Mouse (Mus musculus) kidney, embryonic 14.5 days (tissue): ENCODE measurements around the gene Afdn. TPM values are rescaled to one million over a fixed set of nuclear protein-coding genes. Genes with fewer than 3 reads are reported as not detected.
"Not testable (repeated sequence)": the region's sequence is repeated elsewhere in the genome, so short reads cannot be mapped to it uniquely, and the experiment has no call there.

Source experiments
- ATAC-seq: fragments of 200-750 bp; cut with Nextera tagmentation; 2 replicates; pipeline ENCODE4 v1.8.0; 2017; ENCODE audit warnings: moderate number of reproducible peaks, mild to moderate bottlenecking, moderate TSS enrichment, moderate library complexity; ENCODE audit not compliant: low FRiP score, low TSS enrichment
- H3K27ac ChIP-seq: fragments of 300-500 bp; sonication (generic); 2 replicates; pipeline ENCODE4 v1.5.1; 2014; ENCODE audit warnings: low read depth, mild to moderate bottlenecking, low read length, moderate library complexity, mixed read lengths
- H3K27me3 ChIP-seq: fragments of 300-500 bp; sonication (generic); 2 replicates; pipeline ENCODE4 v1.6.1; 2014; ENCODE audit warnings: mild to moderate bottlenecking, low read length; ENCODE audit not compliant: control insufficient read depth, insufficient read depth
- H3K36me3 ChIP-seq: fragments of 300-500 bp; sonication (generic); 2 replicates; pipeline ENCODE4 v1.6.1; 2014; ENCODE audit warnings: low read length, mixed read lengths; ENCODE audit not compliant: control insufficient read depth, insufficient read depth
- H3K4me1 ChIP-seq: fragments of 300-500 bp; sonication (generic); 2 replicates; pipeline ENCODE4 v1.6.1; 2014; ENCODE audit warnings: low read length, mixed read lengths; ENCODE audit not compliant: control insufficient read depth, insufficient read depth
- H3K4me2 ChIP-seq: fragments of 300-500 bp; sonication (generic); replicated peaks from 2 replicates; pipeline ENCODE4 v1.6.1; 2014; ENCODE audit warnings: low read depth, mild to moderate bottlenecking, low read length
- H3K4me3 ChIP-seq: fragments of 300-500 bp; sonication (generic); 2 replicates; pipeline ENCODE4 v1.5.1; 2014; ENCODE audit warnings: mild to moderate bottlenecking, low read length
- H3K9ac ChIP-seq: fragments of 300-500 bp; sonication (generic); 2 replicates; pipeline ENCODE4 v1.6.1; 2014; ENCODE audit warnings: low read depth, mild to moderate bottlenecking, low read length, moderate library complexity
- H3K9me3 ChIP-seq: fragments of 300-500 bp; sonication (generic); 2 replicates; pipeline ENCODE4 v1.6.1; 2016; ENCODE audit warnings: low read length; ENCODE audit not compliant: control insufficient read depth
- WGBS: fragments of 180-500 bp; shearing (Covaris S2); extraction: QIAGEN DNeasy Blood & Tissue Kit; methylation state at CpG from one replicate; pipeline ENCODE4 v1.1.7; 2014; 5-methylcytosine and 5-hydroxymethylcytosine counted together
- polyA plus RNA-seq: library from polyadenylated mRNA; unstranded; fragments of >200 nt; fragmentation: Nextera tagmentation; extraction: Ambion mirVana; gene quantifications from 2 replicates; pipeline ENCODE4 v1.2.1, GENCODE M21; 2014

Gene Afdn
- polyA plus RNA-seq, 1 experiment from 2014 or later: 96.7 TPM

DNA sequence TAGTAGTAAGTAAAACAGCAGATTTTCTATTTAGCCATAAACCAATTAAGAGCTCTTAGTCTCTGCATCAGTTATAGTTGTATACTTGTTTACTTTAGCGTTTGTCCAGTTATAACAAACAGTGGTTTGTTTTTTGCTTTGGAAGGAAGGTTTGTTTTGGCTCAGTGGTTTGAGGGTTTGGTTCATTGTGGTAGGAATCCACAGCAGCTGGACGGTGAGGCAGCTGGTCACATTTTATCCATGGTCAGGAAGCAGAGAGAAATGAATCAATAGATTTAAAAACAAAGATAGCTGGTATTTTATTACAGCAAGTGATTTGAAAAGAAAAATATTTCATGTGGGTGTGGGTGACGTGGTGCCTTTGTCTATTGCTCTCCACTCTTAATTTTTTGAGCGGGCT lies 59.0 kb downstream of the Afdn start:
- H3K4me1 ChIP-seq: no peaks in the 10 kb centered on the region
- H3K9me3 ChIP-seq: no peaks in the 10 kb centered on the region
- H3K9ac ChIP-seq: no peak overlapping the region
- WGBS: 90% methylated on average over 4 of the region's 4 CpGs
- peaks cover 6% of the 10 kb centered on the region; the same call in 1 of the 2 replicates for H3K36me3 ChIP-seq
- H3K4me2 ChIP-seq: no peak overlapping the region
- no peak overlapping the region for H3K27ac ChIP-seq
- H3K4me3 ChIP-seq: no peak overlapping the region
- H3K27me3 ChIP-seq: no peaks in the 10 kb centered on the region
- ATAC-seq: no peak

DNA sequence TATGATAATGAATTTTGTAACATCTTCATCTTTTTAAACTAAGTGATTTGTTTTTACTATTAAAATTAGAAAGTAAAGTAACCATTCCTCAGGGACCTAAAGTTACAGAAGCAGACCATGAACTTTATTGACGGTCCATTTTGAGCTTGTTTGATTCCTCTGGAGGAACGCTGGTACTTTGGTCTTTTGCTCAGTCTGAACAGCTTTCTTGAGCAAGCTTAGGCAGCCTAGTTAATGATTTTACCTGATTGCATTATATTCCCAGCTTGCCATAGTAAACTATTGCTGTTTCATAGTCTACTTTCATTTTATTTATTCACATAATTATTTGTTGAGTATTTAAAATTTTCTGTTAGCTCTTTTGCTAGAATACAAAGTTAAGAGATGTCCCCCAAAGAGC lies 60.3 kb downstream of the Afdn start:
- no peak overlapping the region for H3K9ac ChIP-seq
- 94% methylated on average over 2 of the region's 2 CpGs for WGBS
- no peaks in the 10 kb centered on the region for H3K4me1 ChIP-seq
- H3K27ac ChIP-seq: no peak overlapping the region
- no peaks in the 10 kb centered on the region for H3K27me3 ChIP-seq
- no peaks in the 10 kb centered on the region for H3K9me3 ChIP-seq
- H3K4me3 ChIP-seq: no peak overlapping the region
- ATAC-seq: no peak
- peaks cover 15% of the 10 kb centered on the region for H3K36me3 ChIP-seq
- H3K4me2 ChIP-seq: no peak overlapping the region

DNA sequence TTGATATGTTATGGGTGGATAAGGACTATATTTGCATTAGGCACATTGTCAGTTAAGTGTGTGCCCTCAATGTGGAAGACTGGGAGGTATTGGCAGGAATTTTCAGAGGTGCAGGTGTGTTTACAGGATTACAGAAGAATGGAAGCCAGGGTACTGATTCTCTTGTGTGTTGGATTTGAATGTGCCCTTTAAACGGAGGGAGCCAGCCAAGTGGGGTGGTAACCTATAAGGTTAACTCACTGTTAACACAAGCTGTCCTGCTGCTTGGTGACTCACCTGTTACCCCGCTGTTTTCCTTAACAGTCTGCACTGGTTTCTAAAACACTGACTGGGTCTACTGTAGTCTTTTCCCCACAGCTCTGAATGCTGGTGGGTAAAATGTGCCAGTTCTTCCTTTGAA lies 65.1 kb downstream of the Afdn start:
- 85% methylated on average over 2 of the region's 2 CpGs for WGBS
- Histone ChIP-seq H3K4me2 (no peak overlapping the region), H3K36me3 (peaks cover 20% of the 10 kb centered on the region), H3K4me3 (no peak overlapping the region), H3K9me3 (no peaks in the 10 kb centered on the region), H3K4me1 (no peaks in the 10 kb centered on the region), H3K27me3 (no peaks in the 10 kb centered on the region), H3K27ac (no peak overlapping the region), H3K9ac (no peak overlapping the region)
- no peak for ATAC-seq

DNA sequence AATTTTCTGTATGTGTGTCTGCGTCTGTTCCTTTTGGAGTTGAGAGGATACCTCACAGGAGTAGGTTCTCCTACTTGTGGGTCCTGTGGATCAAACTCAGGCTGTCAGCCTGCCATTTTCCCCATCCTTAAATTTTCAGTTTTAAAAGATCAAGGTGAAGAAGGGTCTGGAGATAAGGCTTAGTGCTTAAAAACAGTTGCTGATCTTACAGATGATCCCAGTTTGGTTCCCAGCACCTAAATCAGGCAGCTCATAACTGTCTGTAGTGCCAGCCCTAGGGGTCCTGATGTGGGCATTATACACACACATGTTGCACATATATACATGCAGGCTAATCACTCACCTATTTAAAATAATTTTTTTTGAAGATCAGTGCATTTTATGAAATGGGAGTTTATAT lies 69.9 kb downstream of the Afdn start:
- no peaks in the 10 kb centered on the region for H3K9me3 ChIP-seq
- no peaks in the 10 kb centered on the region for H3K27me3 ChIP-seq
- no peak overlapping the region for H3K9ac ChIP-seq
- no peak overlapping the region for H3K4me3 ChIP-seq
- no peak overlapping the region for H3K4me2 ChIP-seq
- WGBS: 100% methylated on average over 1 of the region's 1 CpGs
- no peak for ATAC-seq
- H3K36me3 ChIP-seq: peaks cover 41% of the 10 kb centered on the region; the same call in 1 of the 2 replicates
- no peaks in the 10 kb centered on the region for H3K4me1 ChIP-seq
- no peak overlapping the region for H3K27ac ChIP-seq

DNA sequence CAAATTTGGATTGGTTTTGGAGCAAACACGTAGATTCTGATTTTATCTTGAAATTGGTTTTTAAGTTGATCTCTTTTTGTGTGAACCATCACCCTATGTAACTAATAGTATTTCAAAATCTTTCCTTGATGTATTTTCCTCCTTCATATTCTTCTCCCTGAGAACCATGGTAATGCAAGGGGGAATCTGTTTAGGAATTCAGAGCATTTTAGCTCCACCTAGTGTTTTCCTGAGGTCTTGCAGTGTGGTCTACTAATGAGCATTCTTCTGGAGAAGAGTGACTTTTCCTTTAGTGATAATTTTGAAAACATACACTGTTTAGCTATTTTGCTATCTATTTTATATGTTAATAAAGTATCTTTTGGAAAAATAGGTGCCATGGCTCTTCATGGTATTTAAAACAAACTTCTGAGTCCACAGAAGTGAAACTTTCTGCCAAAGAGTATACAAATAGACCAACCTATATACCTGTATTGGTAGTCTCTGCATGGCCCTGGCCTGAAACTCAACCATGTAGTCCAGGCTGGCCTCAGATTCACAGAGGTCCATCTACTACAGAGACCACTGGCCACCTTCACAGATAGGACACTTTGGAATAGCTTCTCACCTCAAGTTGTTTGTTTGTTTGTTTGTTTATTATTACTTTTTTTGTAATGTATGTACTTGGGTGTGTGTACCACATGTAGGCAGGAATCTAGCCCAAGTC lies 70.5 kb downstream of the Afdn start:
- Histone ChIP-seq H3K9ac (no peak overlapping the region), H3K27me3 (no peaks in the 10 kb centered on the region), H3K4me3 (no peak overlapping the region), H3K27ac (no peak overlapping the region), H3K36me3 (peaks cover 40% of the 10 kb centered on the region; the same call in 1 of the 2 replicates), H3K9me3 (no peaks in the 10 kb centered on the region), H3K4me1 (no peaks in the 10 kb centered on the region), H3K4me2 (no peak overlapping the region)
- WGBS: 85% methylated on average over 1 of the region's 1 CpGs
- ATAC-seq: no peak

DNA sequence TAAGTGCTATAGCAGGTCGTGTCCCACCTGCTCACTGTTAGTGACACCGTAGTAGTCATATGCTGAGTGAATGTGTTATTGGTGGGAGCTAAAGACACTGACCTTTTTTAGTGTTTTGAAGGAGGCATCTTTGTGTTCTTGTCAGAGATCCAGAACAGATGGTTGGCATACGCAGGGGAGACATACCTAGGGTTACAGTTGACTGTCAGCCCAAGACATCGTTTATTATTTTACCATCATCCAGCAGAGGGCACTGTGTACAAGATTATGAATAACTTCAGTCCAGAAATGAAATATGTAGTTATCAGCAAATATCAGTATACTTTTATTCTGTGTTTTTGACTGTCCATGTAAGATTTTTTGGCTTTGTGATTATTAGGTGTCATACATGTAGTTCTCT lies 75.5 kb downstream of the Afdn start:
- ATAC-seq: no peak
- Histone ChIP-seq H3K9me3 (no peaks in the 10 kb centered on the region), H3K9ac (no peak overlapping the region), H3K36me3 (peaks cover 34% of the 10 kb centered on the region; the same call in 1 of the 2 replicates), H3K27ac (no peak overlapping the region), H3K4me1 (no peaks in the 10 kb centered on the region), H3K27me3 (no peaks in the 10 kb centered on the region), H3K4me2 (no peak overlapping the region), H3K4me3 (no peak overlapping the region)
- 84% methylated on average over 4 of the region's 4 CpGs for whole genome bisulfite sequencing

DNA sequence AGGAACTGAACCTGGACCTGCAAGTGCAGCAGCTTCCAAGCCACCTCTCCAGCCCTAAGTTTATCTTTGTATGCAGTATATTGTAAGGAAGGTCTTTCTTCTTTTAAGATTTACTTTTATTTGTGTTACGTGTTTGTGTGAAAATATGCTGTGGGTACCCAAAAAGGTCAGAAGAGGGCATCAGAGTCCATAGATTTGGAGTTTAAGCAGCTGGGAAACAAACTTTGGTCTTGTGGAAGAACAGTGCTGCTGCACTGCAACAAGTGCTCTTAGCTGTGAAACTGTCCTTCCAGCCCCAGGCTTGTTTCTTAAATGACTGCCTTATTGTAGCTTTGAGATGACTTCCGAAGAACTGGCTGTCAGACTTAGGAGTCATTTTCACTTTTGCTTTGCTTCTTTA lies 89.8 kb downstream of the Afdn start:
- no peak overlapping the region for H3K4me3 ChIP-seq
- no peak for ATAC-seq
- no peak overlapping the region for H3K27ac ChIP-seq
- WGBS: 83% methylated on average over 2 of the region's 2 CpGs
- H3K9ac ChIP-seq: no peak overlapping the region
- no peak overlapping the region for H3K4me2 ChIP-seq
- H3K27me3 ChIP-seq: no peaks in the 10 kb centered on the region
- H3K9me3 ChIP-seq: no peaks in the 10 kb centered on the region
- H3K36me3 ChIP-seq: peaks cover 51% of the 10 kb centered on the region
- no peaks in the 10 kb centered on the region for H3K4me1 ChIP-seq

DNA sequence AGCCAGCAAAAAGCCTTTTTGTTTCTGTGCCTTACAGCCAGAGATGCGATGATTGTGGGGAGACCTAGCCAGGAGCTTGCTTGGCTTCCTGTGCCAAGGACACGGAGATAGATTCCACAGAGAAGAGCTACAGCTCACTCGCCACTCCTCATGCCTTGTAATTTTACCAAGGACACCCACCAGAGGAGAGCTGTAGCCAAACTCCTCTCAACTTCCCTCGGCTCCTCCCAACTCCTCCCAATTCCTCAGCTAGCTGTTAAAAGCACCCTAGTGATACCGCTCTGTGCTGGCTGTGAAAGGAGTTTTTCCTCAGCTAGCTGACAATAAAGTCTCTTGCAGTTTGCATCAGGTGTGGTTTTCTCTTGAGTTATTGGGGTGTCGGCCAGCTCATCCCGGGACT lies 93.5 kb downstream of the Afdn start:
- H3K4me2 ChIP-seq, H3K4me1 ChIP-seq, H3K9me3 ChIP-seq, H3K27me3 ChIP-seq, H3K27ac ChIP-seq, H3K4me3 ChIP-seq, ATAC-seq, H3K9ac ChIP-seq: not testable (repeated sequence)
- peaks cover 60% of the 10 kb centered on the region for H3K36me3 ChIP-seq
- 85% methylated on average over 7 of the region's 7 CpGs for WGBS

DNA sequence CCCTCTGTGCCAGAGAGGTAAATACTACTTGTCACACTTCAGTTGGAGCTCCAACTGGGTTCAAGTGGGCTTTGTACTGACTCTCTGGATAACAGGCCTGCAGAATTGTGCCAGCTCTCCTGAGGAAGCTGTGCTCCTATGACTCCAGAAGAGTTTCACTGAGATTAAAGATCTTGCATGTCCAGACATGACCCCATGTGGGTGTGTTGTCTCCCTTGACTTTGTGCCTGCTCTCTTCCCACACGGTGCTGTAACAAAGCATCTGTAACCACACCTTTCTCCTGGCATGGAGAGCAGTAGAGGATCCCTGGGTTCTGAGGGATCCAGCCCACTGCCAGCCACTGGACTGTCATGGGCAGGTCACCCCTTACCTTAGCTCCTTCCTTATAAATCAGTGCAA lies 95.1 kb downstream of the Afdn start:
- Histone ChIP-seq H3K4me1 (no peaks in the 10 kb centered on the region), H3K4me2 (no peak overlapping the region), H3K36me3 (peaks cover 52% of the 10 kb centered on the region), H3K4me3 (no peak overlapping the region), H3K9ac (no peak overlapping the region), H3K27me3 (no peaks in the 10 kb centered on the region), H3K27ac (no peak overlapping the region), H3K9me3 (no peaks in the 10 kb centered on the region)
- ATAC-seq: no peak
- 77% methylated on average over 1 of the region's 1 CpGs for WGBS
